Mouse (Mus musculus) limb, embryonic 11.5 days (tissue): Measurements from ENCODE around the gene Gucd1. TPM values are rescaled to one million over a fixed set of nuclear protein-coding genes. Genes with fewer than 3 reads are reported as not detected.

Experiments
- ATAC-seq: fragments of 200-750 bp; cut with Nextera tagmentation; 2 replicates; pipeline ENCODE4 v1.8.0; 2017; ENCODE audit warnings: low read depth; ENCODE audit not compliant: insufficient number of reproducible peaks, low FRiP score, low TSS enrichment
- DNase-seq: peaks from one replicate; pipeline ENCODE4 v3.0.0-alpha.2; 2015; ENCODE audit warnings: low spot score
- H3K27ac ChIP-seq: fragments of 300-500 bp; sonication (generic); replicated peaks from 2 replicates; pipeline ENCODE4 v1.5.1; 2014; ENCODE audit warnings: low read depth, mild to moderate bottlenecking, low read length
- H3K27me3 ChIP-seq: fragments of 300-500 bp; sonication (generic); 2 replicates; pipeline ENCODE4 v1.6.1; 2014; ENCODE audit warnings: mild to moderate bottlenecking, low read length, mixed read lengths; ENCODE audit not compliant: control insufficient read depth, insufficient read depth
- H3K36me3 ChIP-seq: fragments of 300-500 bp; sonication (generic); 2 replicates; pipeline ENCODE4 v1.6.1; 2014; ENCODE audit warnings: mild to moderate bottlenecking, low read length, moderate library complexity, mixed read lengths; ENCODE audit not compliant: control insufficient read depth, insufficient read depth
- H3K4me1 ChIP-seq: fragments of 300-500 bp; sonication (generic); 2 replicates; pipeline ENCODE4 v1.6.1; 2014; ENCODE audit warnings: low read length, mixed read lengths; ENCODE audit not compliant: control insufficient read depth, insufficient read depth
- H3K4me2 ChIP-seq: fragments of 300-500 bp; sonication (generic); 2 replicates; pipeline ENCODE4 v1.6.1; 2014; ENCODE audit warnings: low read depth, mild to moderate bottlenecking, moderate library complexity; ENCODE audit not compliant: severe bottlenecking
- H3K4me3 ChIP-seq: fragments of 300-500 bp; sonication (generic); 2 replicates; pipeline ENCODE4 v1.5.1; 2014; ENCODE audit warnings: low read depth, low read length
- H3K9ac ChIP-seq: fragments of 300-500 bp; sonication (generic); 2 replicates; pipeline ENCODE4 v1.6.1; 2014; ENCODE audit warnings: mild to moderate bottlenecking, low read length
- H3K9me3 ChIP-seq: fragments of 300-500 bp; sonication (generic); 2 replicates; pipeline ENCODE4 v1.6.1; 2016; ENCODE audit warnings: low read length; ENCODE audit not compliant: control insufficient read depth
- WGBS: fragments of 180-500 bp; shearing (Covaris S2); extraction: QIAGEN DNeasy Blood & Tissue Kit; methylation state at CpG from one replicate; pipeline ENCODE4 v1.1.7; 2014; 5-methylcytosine and 5-hydroxymethylcytosine counted together
- polyA plus RNA-seq: library from polyadenylated mRNA; unstranded; fragments of >200 nt; fragmentation: Nextera tagmentation; extraction: Ambion mirVana; gene quantifications from 2 replicates; pipeline ENCODE4 v1.2.1, GENCODE M21; 2014

Gene Gucd1
- polyA plus RNA-seq, 1 experiment from 2014 or later, result 36.1 TPM

GRCm38 (mm10) chr10:75302536-75302935 is 215.2 kb downstream of the Gucd1 start:
- peaks cover under 1% of the 10 kb centered on the region; the same call in 1 of the 2 replicates for H3K36me3 ChIP-seq
- ATAC-seq, result no peak
- 92% methylated on average over 4 of the region's 4 CpGs for WGBS
- no peak overlapping the region for H3K9ac ChIP-seq
- no peak overlapping the region for H3K4me2 ChIP-seq
- H3K4me1 ChIP-seq, result no peaks in the 10 kb centered on the region
- no peak for DNase-seq
- no peak overlapping the region for H3K27ac ChIP-seq
- no peak overlapping the region for H3K4me3 ChIP-seq
- H3K27me3 ChIP-seq, result no peaks in the 10 kb centered on the region
- H3K9me3 ChIP-seq, result no peaks in the 10 kb centered on the region

GRCm38 (mm10) chr10:75301937-75302336 is 215.8 kb downstream of the Gucd1 start:
- Histone ChIP-seq H3K27me3 (no peaks in the 10 kb centered on the region), H3K4me1 (no peaks in the 10 kb centered on the region), H3K9ac (no peak overlapping the region), H3K36me3 (no peaks in the 10 kb centered on the region; the same call in 1 of the 2 replicates), H3K27ac (no peak overlapping the region), H3K4me3 (no peak overlapping the region), H3K9me3 (no peaks in the 10 kb centered on the region), H3K4me2 (no peak overlapping the region)
- DNase-seq (no peak), ATAC-seq (no peak)
- WGBS, result 96% methylated on average over 4 of the region's 4 CpGs

- no peak overlapping the region for H3K27ac ChIP-seq
- H3K9ac ChIP-seq, result no peak overlapping the region
- H3K9me3 ChIP-seq, result no peaks in the 10 kb centered on the region
- H3K4me3 ChIP-seq, result no peak overlapping the region
- H3K36me3 ChIP-seq, result no peaks in the 10 kb centered on the region; the same call in 1 of the 2 replicates
- no peaks in the 10 kb centered on the region for H3K27me3 ChIP-seq
- 92% methylated on average over 12 of the region's 12 CpGs for WGBS
- no peak for ATAC-seq
- no peak overlapping the region for H3K4me2 ChIP-seq
- no peaks in the 10 kb centered on the region for H3K4me1 ChIP-seq
- DNase-seq, result no peak
Observed at GRCm38 (mm10) chr10:75301195-75301806, 216.5 kb downstream of the Gucd1 start.

Other genes starting within 250 kb of the Gucd1 start
- 2.6 and 3.5 TPM in 2 replicates for gene Adora2a, start 201.1 kb downstream of the Gucd1 start, polyA plus RNA-seq
- 0.21 and 0.37 TPM in 2 replicates for gene Upb1, start 116.9 kb downstream of the Gucd1 start, polyA plus RNA-seq
- 256 and 281 TPM in 2 replicates for gene Snrpd3, start 421 bp downstream of the Gucd1 start, polyA plus RNA-seq
- gene Lrrc75b, start 42.4 kb upstream of the Gucd1 start, polyA plus RNA-seq, result 0.77 and 0.91 TPM in 2 replicates
- gene Ggt1, start 43.6 kb upstream of the Gucd1 start, polyA plus RNA-seq, result 0.75 and 0.94 TPM in 2 replicates
- gene Ggt5, start 71.4 kb upstream of the Gucd1 start, polyA plus RNA-seq, result 0.41 and 0.75 TPM in 2 replicates
- gene Susd2, start 126.0 kb upstream of the Gucd1 start, polyA plus RNA-seq, result 0.98 and 1.4 TPM in 2 replicates
- 28.5 and 30.7 TPM in 2 replicates for gene Cabin1, start 246.4 kb upstream of the Gucd1 start, polyA plus RNA-seq